Mouse (Mus musculus) neutrophil, adult 83 days (primary cell): ENCODE data around the gene Anapc13. TPM values are rescaled to one million over a fixed set of nuclear protein-coding genes. Genes with fewer than 3 reads are reported as not detected.

ENCODE experiments used
- total RNA-seq, 2 experiments: library from RNA; stranded (reverse); gene quantifications; one replicate each; pipeline ENCODE4 v1.2.4; 2023

Anapc13 gene
- total RNA-seq = 10 to 100 TPM; 78.8 to 96.6 TPM

GRCm38 (mm10) chr9:102625983-102626838 is at the start of gene Anapc13, which contains the start of gene Cep63:
Gene Anapc13, plus strand, starts transcription at chr9:102626296.
Gene Cep63, minus strand, starts transcription at chr9:102626534.

Other genes starting within 250 kb of the Anapc13 start
- not detected for gene Ky, start 120.5 kb upstream of the Anapc13 start, total RNA-seq
- 10 to 100 TPM; 19.3 to 26.6 TPM for gene Cep63, start 238 bp downstream of the Anapc13 start, total RNA-seq
- 1 to 10 TPM; 7.3 to 9.7 TPM for gene Amotl2, start 90.4 kb downstream of the Anapc13 start, total RNA-seq
- gene Ryk, start 208.6 kb downstream of the Anapc13 start, total RNA-seq = 1 to 10 TPM; 1.6 to 2.5 TPM